Mouse (Mus musculus): Measurements from ENCODE around the gene Rsl24d1. TPM values are rescaled to one million over a fixed set of nuclear protein-coding genes. Genes with fewer than 3 reads are reported as not detected.
A peak's percentile ranks its signal among the peaks of the same experiment; 100 is the strongest.
"Not testable (repeated sequence)": the region's sequence is repeated elsewhere in the genome, so short reads cannot be mapped to it uniquely, and the experiment has no call there.

Gene Rsl24d1
- 38.6 and 52.1 TPM in 2 replicates for total RNA-seq (2017)

GRCm38 (mm10) chr9:73112919-73113906, at the start of gene Rsl24d1:
Rsl24d1 (plus strand) TSS chr9:73113426.
- ATAC-seq (ENCODE audit: extremely low read depth, insufficient number of reproducible peaks, low FRiP score, poor library complexity, severe bottlenecking) = peak; percentile 98

- ATAC-seq (ENCODE audit: extremely low read depth, insufficient number of reproducible peaks, low FRiP score, poor library complexity, severe bottlenecking) = no peak
Measured at GRCm38 (mm10) chr9:73063621-73064290, 49.5 kb upstream of the Rsl24d1 start.

GRCm38 (mm10) chr9:73067086-73067485, 46.1 kb upstream of the Rsl24d1 start:
- no peak for ATAC-seq (ENCODE audit: extremely low read depth, insufficient number of reproducible peaks, low FRiP score, poor library complexity, severe bottlenecking)

- no peak for ATAC-seq (ENCODE audit: extremely low read depth, insufficient number of reproducible peaks, low FRiP score, poor library complexity, severe bottlenecking)
Measured at GRCm38 (mm10) chr9:73068230-73068679, 45.0 kb upstream of the Rsl24d1 start.

GRCm38 (mm10) chr9:73068688-73069087, 44.5 kb upstream of the Rsl24d1 start:
- ATAC-seq (ENCODE audit: extremely low read depth, insufficient number of reproducible peaks, low FRiP score, poor library complexity, severe bottlenecking) = no peak

- ATAC-seq (ENCODE audit: extremely low read depth, insufficient number of reproducible peaks, low FRiP score, poor library complexity, severe bottlenecking) = no peak
Measured at GRCm38 (mm10) chr9:73070971-73071659, 42.1 kb upstream of the Rsl24d1 start.

GRCm38 (mm10) chr9:73072426-73072825, 40.8 kb upstream of the Rsl24d1 start:
- 0 out of 2 replicates have a peak, but pooled peaks have one; percentile 30 for ATAC-seq (ENCODE audit: extremely low read depth, insufficient number of reproducible peaks, low FRiP score, poor library complexity, severe bottlenecking)

GRCm38 (mm10) chr9:73073169-73073568, 40.1 kb upstream of the Rsl24d1 start:
- 0 out of 2 replicates have a peak, but pooled peaks have one; percentile 22 for ATAC-seq (ENCODE audit: extremely low read depth, insufficient number of reproducible peaks, low FRiP score, poor library complexity, severe bottlenecking)

GRCm38 (mm10) chr9:73079349-73079748, 33.9 kb upstream of the Rsl24d1 start:
- ATAC-seq (ENCODE audit: extremely low read depth, insufficient number of reproducible peaks, low FRiP score, poor library complexity, severe bottlenecking) = not testable (repeated sequence)

GRCm38 (mm10) chr9:73079801-73080325, 33.4 kb upstream of the Rsl24d1 start:
- no peak for ATAC-seq (ENCODE audit: extremely low read depth, insufficient number of reproducible peaks, low FRiP score, poor library complexity, severe bottlenecking)

GRCm38 (mm10) chr9:73082291-73083000, 30.8 kb upstream of the Rsl24d1 start:
- ATAC-seq (ENCODE audit: extremely low read depth, insufficient number of reproducible peaks, low FRiP score, poor library complexity, severe bottlenecking) = no peak

GRCm38 (mm10) chr9:73083956-73084355, 29.3 kb upstream of the Rsl24d1 start:
- no peak for ATAC-seq (ENCODE audit: extremely low read depth, insufficient number of reproducible peaks, low FRiP score, poor library complexity, severe bottlenecking)

GRCm38 (mm10) chr9:73085845-73086244, 27.4 kb upstream of the Rsl24d1 start:
- peak; percentile 47 for ATAC-seq (ENCODE audit: extremely low read depth, insufficient number of reproducible peaks, low FRiP score, poor library complexity, severe bottlenecking)

- ATAC-seq (ENCODE audit: extremely low read depth, insufficient number of reproducible peaks, low FRiP score, poor library complexity, severe bottlenecking) = no peak
Measured at GRCm38 (mm10) chr9:73087121-73087520, 26.1 kb upstream of the Rsl24d1 start.

- ATAC-seq (ENCODE audit: extremely low read depth, insufficient number of reproducible peaks, low FRiP score, poor library complexity, severe bottlenecking) = no peak
Measured at GRCm38 (mm10) chr9:73087581-73087980, 25.6 kb upstream of the Rsl24d1 start.

- ATAC-seq (ENCODE audit: extremely low read depth, insufficient number of reproducible peaks, low FRiP score, poor library complexity, severe bottlenecking) = peak; percentile 84
Measured at GRCm38 (mm10) chr9:73089222-73089920, 23.9 kb upstream of the Rsl24d1 start.

- ATAC-seq (ENCODE audit: extremely low read depth, insufficient number of reproducible peaks, low FRiP score, poor library complexity, severe bottlenecking) = no peak
Measured at GRCm38 (mm10) chr9:73090121-73090520, 23.1 kb upstream of the Rsl24d1 start.

GRCm38 (mm10) chr9:73091747-73092146, 21.5 kb upstream of the Rsl24d1 start:
- peak; percentile 53 for ATAC-seq (ENCODE audit: extremely low read depth, insufficient number of reproducible peaks, low FRiP score, poor library complexity, severe bottlenecking)

Data from neutrophil, adult 5-6 weeks (primary cell).